Mouse (Mus musculus): ENCODE data around the gene Lrrc8a. TPM values are rescaled to one million over a fixed set of nuclear protein-coding genes. Genes with fewer than 3 reads are reported as not detected.

The Lrrc8a gene
- total and polyA plus RNA-seq, 2 experiments from 2014 or later = 55.3 to 65.4 TPM

DNA sequence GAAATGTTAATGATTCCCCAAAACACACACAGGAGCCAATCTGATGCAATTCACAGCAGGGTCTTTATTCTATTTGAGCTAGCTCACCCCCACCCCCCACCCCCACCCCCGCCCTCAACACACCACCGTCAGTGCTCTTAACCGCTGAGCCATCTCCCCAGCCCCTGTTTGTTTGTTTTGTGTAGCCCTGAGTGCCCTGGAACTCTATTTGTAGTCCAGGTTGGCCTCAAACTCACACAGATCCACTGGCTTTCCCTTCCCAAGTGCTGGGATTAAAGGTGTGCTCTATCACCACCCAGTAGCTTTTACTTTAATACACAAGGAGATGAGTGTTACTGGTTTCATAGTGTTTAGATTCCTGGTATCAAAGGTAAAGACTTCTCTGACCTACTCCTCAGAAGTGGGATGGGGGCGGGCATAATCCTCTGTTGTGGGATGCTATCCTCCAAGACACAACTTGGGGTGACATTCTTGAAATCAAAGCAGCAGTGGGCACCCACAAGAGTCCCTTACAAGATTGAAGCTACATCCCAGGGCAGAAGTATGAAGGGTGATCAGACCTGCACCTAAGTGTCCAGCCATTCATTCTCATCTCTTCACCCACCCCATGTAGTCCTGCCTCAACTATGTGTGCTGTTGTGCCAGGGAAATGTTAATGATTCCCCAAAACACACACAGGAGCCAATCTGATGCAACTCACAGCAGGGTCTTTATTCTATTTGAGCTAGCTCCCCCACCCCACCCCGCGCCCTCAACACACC, 25.9 kb upstream of the Lrrc8a start:
- no peaks in the 10 kb centered on the region for H3K27me3 ChIP-seq (ENCODE audit: insufficient read depth, low read length)
- no peak overlapping the region for H3K9ac ChIP-seq (replicated peaks; ENCODE audit: low read length, poor library complexity, severe bottlenecking)
- WGBS = 76% methylated on average over 6 of the region's 6 CpGs
- DNase-seq (ENCODE audit: low spot score) = no peak
- H3K36me3 ChIP-seq (ENCODE audit: insufficient read depth, low read length) = no peaks in the 10 kb centered on the region
- H3K4me2 ChIP-seq (ENCODE audit: low read depth, low read length, poor library complexity, severe bottlenecking) = no peak overlapping the region
- ATAC-seq (ENCODE audit: low FRiP score) = no peak
- no peak overlapping the region for H3K4me3 ChIP-seq (ENCODE audit: low read depth, low read length)
- no peak for TF ChIP-seq CTCF (IDR thresholded peaks at IDR 0.05)
- H3K4me1 ChIP-seq (ENCODE audit: insufficient read depth, low read length) = peaks cover 2% of the 10 kb centered on the region; the same call in 1 of the 2 replicates
- H3K27ac ChIP-seq (ENCODE audit: low read depth, low read length) = no peak overlapping the region
- no peaks in the 10 kb centered on the region for H3K9me3 ChIP-seq (ENCODE audit: low read length)

DNA sequence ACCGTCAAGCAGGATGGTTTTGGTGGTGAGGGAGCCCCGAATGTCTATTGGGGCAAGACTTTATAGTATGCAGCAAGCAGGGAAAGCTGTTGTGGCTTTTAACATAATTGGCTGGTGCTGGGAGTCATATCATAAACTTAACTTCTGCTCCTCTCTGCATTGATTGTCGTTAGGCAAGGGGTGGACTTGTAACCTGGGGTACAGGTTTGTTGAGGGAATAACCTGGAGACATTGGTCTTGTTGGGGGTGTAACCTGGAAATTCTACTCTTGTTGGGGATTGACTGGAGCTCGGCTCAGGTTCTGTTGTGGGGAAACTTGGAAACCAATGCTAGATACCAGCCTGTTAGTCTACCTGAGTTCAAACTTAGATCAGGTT, 25.4 kb upstream of the Lrrc8a start:
- Histone ChIP-seq H3K4me3 (ENCODE audit: low read depth, low read length) (no peak overlapping the region), H3K27me3 (ENCODE audit: insufficient read depth, low read length) (no peaks in the 10 kb centered on the region), H3K4me1 (ENCODE audit: insufficient read depth, low read length) (no peaks in the 10 kb centered on the region), H3K4me2 (ENCODE audit: low read depth, low read length, poor library complexity, severe bottlenecking) (no peak overlapping the region), H3K27ac (ENCODE audit: low read depth, low read length) (no peak overlapping the region), H3K9me3 (ENCODE audit: low read length) (no peaks in the 10 kb centered on the region), H3K36me3 (ENCODE audit: insufficient read depth, low read length) (no peaks in the 10 kb centered on the region), H3K9ac (replicated peaks; ENCODE audit: low read length, poor library complexity, severe bottlenecking) (no peak overlapping the region)
- DNase-seq (ENCODE audit: low spot score) (no peak), ATAC-seq (ENCODE audit: low FRiP score) (no peak)
- WGBS = 79% methylated on average over 4 of the region's 4 CpGs
- TF ChIP-seq CTCF (IDR thresholded peaks at IDR 0.05) = no peak

DNA sequence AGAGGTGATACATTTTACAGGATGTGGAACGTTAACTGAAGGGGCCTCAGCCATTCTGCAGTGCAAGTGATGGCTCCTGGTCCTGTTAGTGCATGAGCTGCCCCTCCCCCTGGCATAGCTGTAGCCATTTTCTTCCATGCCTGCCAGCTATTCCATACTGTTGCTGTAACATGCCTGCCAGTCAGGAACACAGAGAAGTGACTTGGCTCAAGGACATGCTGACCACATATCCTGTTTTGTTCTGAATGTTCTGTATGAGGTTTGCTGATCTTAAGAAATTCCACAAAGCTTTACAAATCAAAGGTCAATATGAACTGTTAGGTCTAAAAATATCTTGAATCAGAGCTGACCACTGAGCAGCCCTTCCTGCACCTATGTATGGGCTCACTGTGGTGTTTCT, 24.6 kb upstream of the Lrrc8a start:
- no peaks in the 10 kb centered on the region for H3K36me3 ChIP-seq (ENCODE audit: insufficient read depth, low read length)
- no peak overlapping the region for H3K9ac ChIP-seq (replicated peaks; ENCODE audit: low read length, poor library complexity, severe bottlenecking)
- DNase-seq (ENCODE audit: low spot score) = no peak
- TF ChIP-seq CTCF (IDR thresholded peaks at IDR 0.05) = no peak
- no peaks in the 10 kb centered on the region for H3K4me1 ChIP-seq (ENCODE audit: insufficient read depth, low read length)
- 75% methylated on average over 1 of the region's 1 CpGs for WGBS
- no peaks in the 10 kb centered on the region for H3K27me3 ChIP-seq (ENCODE audit: insufficient read depth, low read length)
- H3K27ac ChIP-seq (ENCODE audit: low read depth, low read length) = no peak overlapping the region
- no peak overlapping the region for H3K4me2 ChIP-seq (ENCODE audit: low read depth, low read length, poor library complexity, severe bottlenecking)
- no peak for ATAC-seq (ENCODE audit: low FRiP score)
- no peaks in the 10 kb centered on the region for H3K9me3 ChIP-seq (ENCODE audit: low read length)
- no peak overlapping the region for H3K4me3 ChIP-seq (ENCODE audit: low read depth, low read length)

DNA sequence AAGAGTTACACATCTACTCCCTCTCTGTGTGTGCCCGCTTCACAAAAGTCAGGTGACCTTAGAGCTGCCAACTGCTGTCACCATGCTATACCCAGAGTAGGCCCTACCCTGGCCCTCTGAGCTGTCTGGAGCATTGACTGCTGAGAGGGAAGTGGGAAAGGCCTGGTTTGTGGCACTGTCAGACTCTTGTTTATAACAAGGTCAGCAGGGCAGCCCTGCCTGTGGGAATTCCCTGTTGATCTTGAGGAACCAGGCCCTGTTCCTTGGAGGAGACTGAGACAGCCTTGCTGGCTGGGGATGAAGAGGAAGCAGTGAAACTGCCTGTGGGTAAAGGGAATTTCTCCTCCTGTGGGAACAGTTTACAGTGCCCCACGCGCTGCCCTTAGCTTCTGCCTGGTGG, 22.8 kb upstream of the Lrrc8a start:
- ATAC-seq (ENCODE audit: low FRiP score) (no peak), DNase-seq (ENCODE audit: low spot score) (no peak)
- H3K27me3 ChIP-seq (ENCODE audit: insufficient read depth, low read length) = no peaks in the 10 kb centered on the region
- no peak overlapping the region for H3K27ac ChIP-seq (ENCODE audit: low read depth, low read length)
- no peak overlapping the region for H3K4me2 ChIP-seq (ENCODE audit: low read depth, low read length, poor library complexity, severe bottlenecking)
- WGBS = 87% methylated on average over 3 of the region's 3 CpGs
- H3K9me3 ChIP-seq (ENCODE audit: low read length) = no peaks in the 10 kb centered on the region
- H3K4me1 ChIP-seq (ENCODE audit: insufficient read depth, low read length) = no peaks in the 10 kb centered on the region
- H3K4me3 ChIP-seq (ENCODE audit: low read depth, low read length) = no peak overlapping the region
- H3K9ac ChIP-seq (replicated peaks; ENCODE audit: low read length, poor library complexity, severe bottlenecking) = no peak overlapping the region
- no peak for TF ChIP-seq CTCF (IDR thresholded peaks at IDR 0.05)
- H3K36me3 ChIP-seq (ENCODE audit: insufficient read depth, low read length) = no peaks in the 10 kb centered on the region

DNA sequence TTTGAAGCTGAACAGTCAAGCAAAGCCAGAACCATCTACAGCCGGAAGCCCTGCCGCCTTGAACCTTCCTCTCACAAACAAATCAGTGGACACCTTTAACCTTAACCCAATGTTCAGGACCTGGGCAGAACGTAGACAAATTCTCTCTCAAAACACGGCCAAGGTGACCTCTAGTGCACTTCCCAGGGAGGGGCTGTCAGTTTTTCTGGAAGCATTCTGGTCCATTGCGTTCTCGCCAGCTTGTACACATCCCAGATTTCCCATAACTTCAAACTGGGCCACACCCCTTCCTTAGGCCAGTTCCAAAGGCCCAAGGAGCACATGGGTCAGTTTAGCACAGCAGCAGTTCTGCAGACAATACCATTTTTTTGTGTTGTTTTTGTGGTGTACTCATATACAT, 22.0 kb upstream of the Lrrc8a start:
- DNase-seq (ENCODE audit: low spot score) (no peak), ATAC-seq (ENCODE audit: low FRiP score) (no peak)
- TF ChIP-seq CTCF (IDR thresholded peaks at IDR 0.05) = no peak
- WGBS = 79% methylated on average over 6 of the region's 6 CpGs
- H3K36me3 ChIP-seq (ENCODE audit: insufficient read depth, low read length) = no peaks in the 10 kb centered on the region
- no peak overlapping the region for H3K4me3 ChIP-seq (ENCODE audit: low read depth, low read length)
- no peaks in the 10 kb centered on the region for H3K4me1 ChIP-seq (ENCODE audit: insufficient read depth, low read length)
- no peaks in the 10 kb centered on the region for H3K27me3 ChIP-seq (ENCODE audit: insufficient read depth, low read length)
- H3K9me3 ChIP-seq (ENCODE audit: low read length) = no peaks in the 10 kb centered on the region
- no peak overlapping the region for H3K27ac ChIP-seq (ENCODE audit: low read depth, low read length)
- H3K4me2 ChIP-seq (ENCODE audit: low read depth, low read length, poor library complexity, severe bottlenecking) = no peak overlapping the region
- H3K9ac ChIP-seq (replicated peaks; ENCODE audit: low read length, poor library complexity, severe bottlenecking) = no peak overlapping the region

DNA sequence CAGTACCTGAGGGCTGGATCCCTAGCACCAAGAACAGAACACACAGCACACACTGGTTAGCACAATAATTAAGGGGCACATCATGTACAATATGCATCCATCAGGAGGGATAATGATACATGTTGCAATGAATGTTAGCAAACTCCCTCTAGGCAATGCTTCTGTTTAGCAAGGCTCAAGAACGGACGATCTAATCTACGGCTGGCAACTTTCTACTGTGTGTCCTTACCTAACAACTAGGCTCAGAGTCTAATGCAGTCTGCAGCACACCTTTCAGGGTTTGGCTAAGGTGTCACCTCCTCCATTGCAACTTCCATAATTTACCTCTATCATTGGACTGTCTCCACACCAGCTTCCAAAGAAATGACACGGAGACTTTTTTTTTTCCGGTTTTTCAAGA, 21.2 kb upstream of the Lrrc8a start:
- no peak overlapping the region for H3K27ac ChIP-seq (ENCODE audit: low read depth, low read length)
- no peaks in the 10 kb centered on the region for H3K9me3 ChIP-seq (ENCODE audit: low read length)
- H3K36me3 ChIP-seq (ENCODE audit: insufficient read depth, low read length) = no peaks in the 10 kb centered on the region
- no peak overlapping the region for H3K4me2 ChIP-seq (ENCODE audit: low read depth, low read length, poor library complexity, severe bottlenecking)
- H3K4me1 ChIP-seq (ENCODE audit: insufficient read depth, low read length) = no peaks in the 10 kb centered on the region
- no peak for TF ChIP-seq CTCF (IDR thresholded peaks at IDR 0.05)
- WGBS = 97% methylated on average over 5 of the region's 5 CpGs
- H3K27me3 ChIP-seq (ENCODE audit: insufficient read depth, low read length) = no peaks in the 10 kb centered on the region
- no peak overlapping the region for H3K9ac ChIP-seq (replicated peaks; ENCODE audit: low read length, poor library complexity, severe bottlenecking)
- no peak overlapping the region for H3K4me3 ChIP-seq (ENCODE audit: low read depth, low read length)
- DNase-seq (ENCODE audit: low spot score) (no peak), ATAC-seq (ENCODE audit: low FRiP score) (no peak)
